Mouse (Mus musculus) midbrain, embryonic 14.5 days (tissue): ENCODE results near the gene Katnb1. TPM values are rescaled to one million over a fixed set of nuclear protein-coding genes. Genes with fewer than 3 reads are reported as not detected.

Experiments
- ATAC-seq: fragments of 200-750 bp; cut with Nextera tagmentation; 2 replicates; pipeline ENCODE4 v1.8.0; 2017; ENCODE audit warnings: moderate number of reproducible peaks, moderate library complexity; ENCODE audit not compliant: low FRiP score, low TSS enrichment
- DNase-seq: peaks from one replicate; pipeline ENCODE4 v3.0.0-alpha.2; 2015
- H3K27ac ChIP-seq: fragments of 300-500 bp; sonication (generic); replicated peaks from 2 replicates; pipeline ENCODE4 v1.5.1; 2014; ENCODE audit warnings: mild to moderate bottlenecking, low read depth, low read length, moderate library complexity
- H3K27me3 ChIP-seq: fragments of 300-500 bp; sonication (generic); 2 replicates; pipeline ENCODE4 v1.6.1; 2014; ENCODE audit warnings: low read length, control low read depth, mixed read lengths; ENCODE audit not compliant: control insufficient read depth, insufficient read depth
- H3K36me3 ChIP-seq: fragments of 300-500 bp; sonication (generic); 2 replicates; pipeline ENCODE4 v1.6.1; 2014; ENCODE audit warnings: low read length, control low read depth; ENCODE audit not compliant: control insufficient read depth, insufficient read depth
- H3K4me1 ChIP-seq: fragments of 300-500 bp; sonication (generic); 2 replicates; pipeline ENCODE4 v1.6.1; 2014; ENCODE audit warnings: mild to moderate bottlenecking, antibody characterized with exemption, low read length, control low read depth; ENCODE audit not compliant: control insufficient read depth, insufficient read depth
- H3K4me2 ChIP-seq: fragments of 300-500 bp; sonication (generic); 2 replicates; pipeline ENCODE4 v1.6.1; 2014; ENCODE audit warnings: mild to moderate bottlenecking, low read length, moderate library complexity
- H3K4me3 ChIP-seq: fragments of 300-500 bp; sonication (generic); replicated peaks from 2 replicates; pipeline ENCODE4 v1.5.1; 2014; ENCODE audit warnings: low read depth, low read length
- H3K9ac ChIP-seq: fragments of 300-500 bp; sonication (generic); replicated peaks from 2 replicates; pipeline ENCODE4 v1.6.1; 2014; ENCODE audit warnings: mild to moderate bottlenecking, low read length, moderate library complexity
- H3K9me3 ChIP-seq: fragments of 300-500 bp; sonication (generic); 2 replicates; pipeline ENCODE4 v1.6.1; 2016; ENCODE audit warnings: low read length, control low read depth, mixed read lengths; ENCODE audit not compliant: control insufficient read depth
- WGBS: fragments of 180-500 bp; shearing (Covaris S2); extraction: QIAGEN DNeasy Blood & Tissue Kit; methylation state at CpG from one replicate; pipeline ENCODE4 v1.1.7; 2014; 5-methylcytosine and 5-hydroxymethylcytosine counted together
- polyA plus RNA-seq: library from polyadenylated mRNA; unstranded; fragments of >200 nt; fragmentation: Nextera tagmentation; extraction: Ambion mirVana; gene quantifications from 2 replicates; pipeline ENCODE4 v1.2.1, GENCODE M21; 2014

The Katnb1 gene
- polyA plus RNA-seq, 1 experiment from 2014 or later, result 42.4 TPM

- Histone ChIP-seq H3K4me1 (peaks cover 11% of the 10 kb centered on the region), H3K4me3 (no peak overlapping the region), H3K27ac (no peak overlapping the region), H3K36me3 (0 out of 2 replicates have a peak, but pooled peaks cover 5% of the 10 kb centered on the region), H3K4me2 (no peak overlapping the region), H3K9me3 (no peaks in the 10 kb centered on the region), H3K27me3 (no peaks in the 10 kb centered on the region), H3K9ac (no peak overlapping the region)
- no peak for DNase-seq
- ATAC-seq, result no peak
- WGBS, result 83% methylated on average over 3 of the region's 3 CpGs
These were observed 2.9 kb upstream of the Katnb1 start for GRCm38 (mm10) chr8:95078055-95078454.

- no peaks in the 10 kb centered on the region for H3K27me3 ChIP-seq
- DNase-seq (no peak), ATAC-seq (no peak)
- no peak overlapping the region for H3K27ac ChIP-seq
- peaks cover 15% of the 10 kb centered on the region for H3K36me3 ChIP-seq
- no peak overlapping the region for H3K4me2 ChIP-seq
- WGBS, result 85% methylated on average over 4 of the region's 4 CpGs
- H3K9ac ChIP-seq, result no peak overlapping the region
- H3K4me3 ChIP-seq, result no peak overlapping the region
- no peaks in the 10 kb centered on the region for H3K9me3 ChIP-seq
- peaks cover 11% of the 10 kb centered on the region for H3K4me1 ChIP-seq
These were observed 1.7 kb upstream of the Katnb1 start for GRCm38 (mm10) chr8:95079305-95079704.

GRCm38 (mm10) chr8:95081650-95082049, 664 bp downstream of the Katnb1 start:
- peak overlapping the region; percentile 94 for H3K4me2 ChIP-seq
- peak overlapping the region; percentile 80 for H3K27ac ChIP-seq
- peak overlapping the region; percentile 55 for H3K4me3 ChIP-seq
- H3K9ac ChIP-seq, result peak overlapping the region; percentile 70
- DNase-seq (peak; percentile 16), ATAC-seq (no peak)
- H3K9me3 ChIP-seq, result no peaks in the 10 kb centered on the region
- peaks cover 35% of the 10 kb centered on the region for H3K36me3 ChIP-seq
- H3K4me1 ChIP-seq, result peaks cover 11% of the 10 kb centered on the region
- no peaks in the 10 kb centered on the region for H3K27me3 ChIP-seq
- 6% methylated on average over 11 of the region's 11 CpGs for WGBS

- Histone ChIP-seq H3K4me1 (peaks cover 11% of the 10 kb centered on the region), H3K4me3 (no peak overlapping the region), H3K9ac (no peak overlapping the region), H3K4me2 (no peak overlapping the region), H3K36me3 (peaks cover 60% of the 10 kb centered on the region), H3K27ac (no peak overlapping the region), H3K27me3 (no peaks in the 10 kb centered on the region), H3K9me3 (no peaks in the 10 kb centered on the region)
- WGBS, result 92% methylated on average over 4 of the region's 4 CpGs
- DNase-seq (no peak), ATAC-seq (no peak)
These were observed 3.3 kb downstream of the Katnb1 start for GRCm38 (mm10) chr8:95084261-95084660.

GRCm38 (mm10) chr8:95084744-95085431, 3.9 kb downstream of the Katnb1 start:
- H3K9me3 ChIP-seq, result no peaks in the 10 kb centered on the region
- H3K27ac ChIP-seq, result no peak overlapping the region
- H3K27me3 ChIP-seq, result no peaks in the 10 kb centered on the region
- WGBS, result 86% methylated on average over 10 of the region's 10 CpGs
- H3K4me2 ChIP-seq, result no peak overlapping the region
- ATAC-seq, result no peak
- H3K9ac ChIP-seq, result no peak overlapping the region
- no peak overlapping the region for H3K4me3 ChIP-seq
- DNase-seq, result no peak
- H3K4me1 ChIP-seq, result peaks cover 11% of the 10 kb centered on the region
- H3K36me3 ChIP-seq, result peaks cover 65% of the 10 kb centered on the region

- peaks cover 8% of the 10 kb centered on the region for H3K4me1 ChIP-seq
- no peak overlapping the region for H3K9ac ChIP-seq
- no peak overlapping the region for H3K4me3 ChIP-seq
- ATAC-seq, result no peak
- no peak overlapping the region for H3K4me2 ChIP-seq
- H3K36me3 ChIP-seq, result peaks cover 72% of the 10 kb centered on the region
- DNase-seq, result no peak
- H3K27ac ChIP-seq, result no peak overlapping the region
- H3K9me3 ChIP-seq, result no peaks in the 10 kb centered on the region
- 95% methylated on average over 7 of the region's 7 CpGs for WGBS
- no peaks in the 10 kb centered on the region for H3K27me3 ChIP-seq
These were observed 4.6 kb downstream of the Katnb1 start for GRCm38 (mm10) chr8:95085432-95086141.

- H3K4me1 ChIP-seq, result no peaks in the 10 kb centered on the region
- no peaks in the 10 kb centered on the region for H3K9me3 ChIP-seq
- ATAC-seq (no peak), DNase-seq (no peak)
- H3K4me2 ChIP-seq, result no peak overlapping the region
- 95% methylated on average over 4 of the region's 4 CpGs for WGBS
- H3K36me3 ChIP-seq, result peaks cover 94% of the 10 kb centered on the region
- no peak overlapping the region for H3K27ac ChIP-seq
- no peak overlapping the region for H3K4me3 ChIP-seq
- no peaks in the 10 kb centered on the region for H3K27me3 ChIP-seq
- H3K9ac ChIP-seq, result no peak overlapping the region
These were observed 12.6 kb downstream of the Katnb1 start for GRCm38 (mm10) chr8:95093574-95093973.

GRCm38 (mm10) chr8:95099009-95099408, 18.0 kb downstream of the Katnb1 start:
- H3K36me3 ChIP-seq, result peaks cover 83% of the 10 kb centered on the region

GRCm38 (mm10) chr8:95101972-95102371, 21.0 kb downstream of the Katnb1 start:
- Histone ChIP-seq H3K9me3 (no peaks in the 10 kb centered on the region), H3K27me3 (no peaks in the 10 kb centered on the region), H3K4me3 (no peak overlapping the region), H3K9ac (no peak overlapping the region), H3K27ac (no peak overlapping the region), H3K36me3 (peaks cover 70% of the 10 kb centered on the region), H3K4me2 (no peak overlapping the region), H3K4me1 (no peaks in the 10 kb centered on the region)
- peak; percentile 25 for DNase-seq
- ATAC-seq, result no peak
- 76% methylated on average over 4 of the region's 4 CpGs for WGBS

More at GRCm38 (mm10) chr8:95099009-95099408, 18.0 kb downstream of the Katnb1 start:
- Histone ChIP-seq H3K27me3 (no peaks in the 10 kb centered on the region), H3K9ac (no peak overlapping the region), H3K9me3 (no peaks in the 10 kb centered on the region), H3K4me1 (no peaks in the 10 kb centered on the region), H3K27ac (no peak overlapping the region), H3K4me3 (no peak overlapping the region), H3K4me2 (no peak overlapping the region)
- 26% methylated on average over 5 of the region's 5 CpGs for WGBS
- peak; percentile 63 for ATAC-seq
- peak; percentile 85 for DNase-seq
